Mouse (Mus musculus) midbrain, embryonic 12.5 days (tissue): ENCODE measurements around the gene Smc1b. TPM values are rescaled to one million over a fixed set of nuclear protein-coding genes. Genes with fewer than 3 reads are reported as not detected.

Experiments
- ATAC-seq: fragments of 200-750 bp; cut with Nextera tagmentation; 2 replicates; pipeline ENCODE4 v1.8.0; 2017; ENCODE audit warnings: low read depth, moderate TSS enrichment, moderate library complexity; ENCODE audit not compliant: low FRiP score
- H3K27ac ChIP-seq: fragments of 300-500 bp; sonication (generic); replicated peaks from 2 replicates; pipeline ENCODE4 v1.5.1; 2016; ENCODE audit warnings: mild to moderate bottlenecking
- H3K27me3 ChIP-seq: fragments of 300-500 bp; sonication (generic); 2 replicates; pipeline ENCODE4 v1.6.1; 2016; ENCODE audit warnings: mild to moderate bottlenecking
- H3K36me3 ChIP-seq: fragments of 300-500 bp; sonication (generic); 2 replicates; pipeline ENCODE4 v1.6.1; 2016
- H3K4me1 ChIP-seq: fragments of 300-500 bp; sonication (generic); 2 replicates; pipeline ENCODE4 v1.6.1; 2016
- H3K4me2 ChIP-seq: fragments of 300-500 bp; sonication (generic); replicated peaks from 2 replicates; pipeline ENCODE4 v1.6.1; 2016; ENCODE audit warnings: mild to moderate bottlenecking, moderate library complexity
- H3K4me3 ChIP-seq: fragments of 300-500 bp; sonication (generic); 2 replicates; pipeline ENCODE4 v1.5.1; 2016; ENCODE audit warnings: mild to moderate bottlenecking
- H3K9ac ChIP-seq: fragments of 300-500 bp; sonication (generic); replicated peaks from 2 replicates; pipeline ENCODE4 v1.6.1; 2016; ENCODE audit warnings: mild to moderate bottlenecking, moderate library complexity
- H3K9me3 ChIP-seq: fragments of 300-500 bp; sonication (generic); 2 replicates; pipeline ENCODE4 v1.6.1; 2016; ENCODE audit warnings: mild to moderate bottlenecking
- WGBS: fragments of 180-500 bp; shearing (Covaris S2); methylation state at CpG from one replicate; pipeline ENCODE4 v1.1.7; 2016; 5-methylcytosine and 5-hydroxymethylcytosine counted together
- polyA plus RNA-seq: library from polyadenylated mRNA; unstranded; fragments of >200 nt; fragmentation: Nextera tagmentation; extraction: Ambion mirVana; gene quantifications from 2 replicates; pipeline ENCODE4 v1.2.1, GENCODE M21; 2016

The Smc1b gene
- 0.11 and 0.12 TPM in 2 replicates for polyA plus RNA-seq

DNA sequence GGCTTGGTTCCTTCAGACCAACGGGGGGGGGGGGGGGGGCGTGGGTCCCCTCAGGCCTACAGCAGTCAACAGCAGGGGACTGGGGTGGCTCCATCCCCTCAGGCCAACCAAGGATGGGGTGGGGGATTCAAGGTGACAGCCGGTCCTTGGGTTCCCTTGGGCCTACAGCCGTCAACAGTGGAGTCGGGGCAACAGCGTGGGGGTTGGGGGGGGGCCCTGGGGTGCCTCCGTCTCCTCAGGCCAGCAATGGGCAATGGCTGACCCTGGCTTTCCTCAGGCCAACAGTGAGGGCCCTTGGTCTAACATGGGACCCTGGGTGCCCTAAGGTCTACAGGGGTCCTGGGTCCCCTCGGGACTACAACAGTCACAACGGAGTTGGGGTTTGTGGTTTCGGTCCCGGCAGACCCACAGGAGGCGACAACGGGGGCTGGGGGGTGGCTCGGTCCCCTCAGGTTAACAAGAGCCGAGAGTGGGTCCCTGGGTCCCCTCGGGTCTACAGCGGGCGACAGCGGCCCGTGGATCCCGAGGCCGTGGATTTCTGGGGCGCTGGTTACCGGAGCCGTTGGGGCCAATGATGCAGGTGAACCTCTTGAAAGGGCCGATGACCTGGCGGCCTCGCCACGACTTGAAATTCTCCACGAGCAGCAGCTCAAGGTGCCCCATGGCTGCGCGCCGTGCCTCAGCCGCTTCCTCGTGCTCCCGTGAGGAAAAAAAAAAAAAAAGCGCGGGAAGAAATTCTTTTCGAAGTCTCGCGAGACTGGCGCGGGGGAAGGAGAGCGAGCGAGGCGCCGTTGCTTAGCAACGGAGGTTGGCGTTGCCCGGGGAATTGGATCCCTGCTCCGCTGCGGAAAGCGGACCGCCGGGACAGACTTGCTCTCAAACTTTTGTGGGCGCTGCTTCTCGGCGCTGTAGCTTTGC, at the start of gene Smc1b, which contains the start of gene Ribc2:
Smc1b (minus strand) TSS at position 690 of the 918 bp plus-strand sequence.
Ribc2 (plus strand) TSS at position 804 of the 918 bp plus-strand sequence.
- ATAC-seq = peak; percentile 38; the same call in 1 of the 2 replicates
- Histone ChIP-seq H3K4me3 (peak within 1 kb of the TSS; percentile 32), H3K27me3 (peaks cover 23% of the 10 kb centered on the region), H3K36me3 (no peaks in the 10 kb centered on the region), H3K27ac (no peak within 1 kb of the TSS), H3K9ac (no peak within 1 kb of the TSS), H3K4me2 (peak within 1 kb of the TSS; percentile 54), H3K9me3 (peaks cover 5% of the 10 kb centered on the region; the same call in 1 of the 2 replicates), H3K4me1 (peaks cover 9% of the 10 kb centered on the region; the same call in 1 of the 2 replicates)
- 34% methylated on average over 56 of the region's 58 CpGs for WGBS

- no peak overlapping the region for H3K27ac ChIP-seq
- no peaks in the 10 kb centered on the region for H3K4me1 ChIP-seq
- H3K9me3 ChIP-seq = no peaks in the 10 kb centered on the region
- ATAC-seq = no peak
- H3K4me3 ChIP-seq = no peak overlapping the region
- H3K9ac ChIP-seq = no peak overlapping the region
- 0 out of 2 replicates have a peak, but pooled peaks cover 3% of the 10 kb centered on the region for H3K27me3 ChIP-seq
- no peak overlapping the region for H3K4me2 ChIP-seq
- no peaks in the 10 kb centered on the region for H3K36me3 ChIP-seq
These were observed 48.6 kb upstream of the Smc1b start for GRCm38 (mm10) chr15:85180368-85180767.

- no peak overlapping the region for H3K4me2 ChIP-seq
- H3K9ac ChIP-seq = no peak overlapping the region
- WGBS = 77% methylated on average over 7 of the region's 7 CpGs
- no peaks in the 10 kb centered on the region for H3K36me3 ChIP-seq
- H3K4me1 ChIP-seq = no peaks in the 10 kb centered on the region
- no peak overlapping the region for H3K4me3 ChIP-seq
- no peak for ATAC-seq
- no peak overlapping the region for H3K27ac ChIP-seq
- H3K27me3 ChIP-seq = 0 out of 2 replicates have a peak, but pooled peaks cover 3% of the 10 kb centered on the region
- no peaks in the 10 kb centered on the region for H3K9me3 ChIP-seq
These were observed 47.9 kb upstream of the Smc1b start for GRCm38 (mm10) chr15:85179528-85180180.

DNA sequence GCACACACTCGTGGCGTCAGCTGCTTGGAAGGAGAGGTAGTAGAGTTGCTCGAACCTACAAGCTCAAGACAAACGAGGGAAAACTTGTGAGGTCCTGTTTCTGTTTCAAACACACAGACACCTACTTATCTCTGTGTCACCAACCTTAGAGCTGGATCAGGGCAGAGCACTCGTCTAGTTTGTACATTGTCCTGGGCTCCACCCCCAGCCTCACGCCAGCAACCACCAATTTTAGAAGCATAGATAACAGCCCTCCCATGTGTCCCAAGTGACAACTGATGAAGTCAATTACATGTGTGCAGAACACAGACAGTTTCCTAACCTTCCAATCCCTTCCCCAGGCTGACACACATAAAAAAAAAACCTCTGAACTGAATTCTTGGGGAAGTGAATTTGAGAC, 46.4 kb upstream of the Smc1b start:
- Histone ChIP-seq H3K4me2 (no peak overlapping the region), H3K4me3 (no peak overlapping the region), H3K36me3 (no peaks in the 10 kb centered on the region), H3K27ac (no peak overlapping the region), H3K9me3 (no peaks in the 10 kb centered on the region), H3K4me1 (no peaks in the 10 kb centered on the region), H3K27me3 (0 out of 2 replicates have a peak, but pooled peaks cover 3% of the 10 kb centered on the region), H3K9ac (no peak overlapping the region)
- 80% methylated on average over 6 of the region's 6 CpGs for WGBS
- no peak for ATAC-seq

DNA sequence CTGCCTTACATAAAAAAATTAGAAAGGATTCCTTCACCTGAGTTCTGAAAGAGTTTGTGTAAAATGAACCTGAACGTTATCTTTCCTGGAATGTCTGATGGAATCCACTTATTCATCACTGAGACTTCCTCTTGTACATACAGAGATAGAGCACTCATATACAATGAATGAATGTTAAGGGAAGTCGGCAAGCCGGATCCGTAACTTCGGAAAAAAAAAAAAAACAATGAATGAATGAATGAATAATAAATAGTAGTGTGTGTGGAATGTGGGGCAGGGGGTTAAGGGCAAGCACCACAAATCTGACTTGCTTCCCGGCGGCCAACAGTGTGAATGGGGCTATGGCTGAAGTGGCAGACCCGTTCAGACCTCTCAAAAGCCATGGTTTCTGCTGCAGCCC, 45.8 kb upstream of the Smc1b start:
- H3K4me1 ChIP-seq = no peaks in the 10 kb centered on the region
- H3K9me3 ChIP-seq = no peaks in the 10 kb centered on the region
- H3K27me3 ChIP-seq = 0 out of 2 replicates have a peak, but pooled peaks cover 3% of the 10 kb centered on the region
- H3K4me3 ChIP-seq = no peak overlapping the region
- ATAC-seq = no peak
- WGBS = 78% methylated on average over 8 of the region's 8 CpGs
- no peaks in the 10 kb centered on the region for H3K36me3 ChIP-seq
- no peak overlapping the region for H3K4me2 ChIP-seq
- no peak overlapping the region for H3K27ac ChIP-seq
- no peak overlapping the region for H3K9ac ChIP-seq

- 80% methylated on average over 10 of the region's 10 CpGs for WGBS
These were observed 42.3 kb upstream of the Smc1b start for GRCm38 (mm10) chr15:85174060-85174459.

GRCm38 (mm10) chr15:85173425-85173824, 41.7 kb upstream of the Smc1b start:
- Histone ChIP-seq H3K27me3 (0 out of 2 replicates have a peak, but pooled peaks cover 9% of the 10 kb centered on the region), H3K9ac (no peak overlapping the region), H3K4me3 (no peak overlapping the region), H3K4me1 (no peaks in the 10 kb centered on the region), H3K4me2 (no peak overlapping the region), H3K27ac (no peak overlapping the region), H3K36me3 (no peaks in the 10 kb centered on the region), H3K9me3 (no peaks in the 10 kb centered on the region)
- no peak for ATAC-seq
- 87% methylated on average over 8 of the region's 8 CpGs for WGBS

More at GRCm38 (mm10) chr15:85174060-85174459, 42.3 kb upstream of the Smc1b start:
- Histone ChIP-seq H3K4me1 (no peaks in the 10 kb centered on the region), H3K9me3 (no peaks in the 10 kb centered on the region), H3K4me3 (no peak overlapping the region), H3K27ac (no peak overlapping the region), H3K4me2 (no peak overlapping the region), H3K27me3 (0 out of 2 replicates have a peak, but pooled peaks cover 9% of the 10 kb centered on the region), H3K9ac (no peak overlapping the region), H3K36me3 (no peaks in the 10 kb centered on the region)
- ATAC-seq = no peak

DNA sequence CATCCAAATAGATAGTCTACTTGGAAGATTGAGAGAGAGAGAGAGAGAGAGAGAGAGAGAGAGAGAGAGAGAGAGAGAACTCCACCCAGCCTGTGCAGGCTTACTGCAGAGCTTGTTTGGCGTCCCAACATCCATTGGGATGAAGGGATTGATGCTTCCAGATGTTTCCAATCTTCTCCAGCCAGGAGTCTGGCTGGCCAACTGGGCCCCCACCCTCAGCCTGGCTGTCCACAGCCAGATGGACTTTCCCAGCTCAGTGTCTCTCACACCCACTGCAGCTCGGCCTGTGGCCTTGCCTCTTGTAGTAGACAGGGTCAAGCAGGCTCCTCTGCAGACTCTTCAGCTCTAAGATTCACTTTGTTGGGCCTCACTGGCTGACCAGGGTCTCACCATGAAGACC, 40.3 kb upstream of the Smc1b start:
- peaks cover 5% of the 10 kb centered on the region for H3K4me1 ChIP-seq
- H3K9me3 ChIP-seq = no peaks in the 10 kb centered on the region
- H3K4me2 ChIP-seq = no peak overlapping the region
- no peak overlapping the region for H3K9ac ChIP-seq
- ATAC-seq = no peak
- 86% methylated on average over 2 of the region's 2 CpGs for WGBS
- 0 out of 2 replicates have a peak, but pooled peaks cover 9% of the 10 kb centered on the region for H3K27me3 ChIP-seq
- no peak overlapping the region for H3K4me3 ChIP-seq
- no peak overlapping the region for H3K27ac ChIP-seq
- H3K36me3 ChIP-seq = no peaks in the 10 kb centered on the region

- H3K9me3 ChIP-seq = no peaks in the 10 kb centered on the region
- WGBS = 58% methylated on average over 12 of the region's 12 CpGs
- ATAC-seq = no peak
- H3K4me3 ChIP-seq = no peak overlapping the region
- peak overlapping the region; percentile 14; the same call in 1 of the 2 replicates for H3K4me2 ChIP-seq
- no peaks in the 10 kb centered on the region for H3K36me3 ChIP-seq
- H3K9ac ChIP-seq = no peak overlapping the region
- peaks cover 17% of the 10 kb centered on the region; the same call in 1 of the 2 replicates for H3K27me3 ChIP-seq
- peak overlapping the region; percentile 50; the same call in 1 of the 2 replicates for H3K27ac ChIP-seq
- peaks cover 15% of the 10 kb centered on the region for H3K4me1 ChIP-seq
These were observed 35.4 kb upstream of the Smc1b start for GRCm38 (mm10) chr15:85167086-85167679.

GRCm38 (mm10) chr15:85166433-85166933, 34.7 kb upstream of the Smc1b start:
- Histone ChIP-seq H3K27me3 (peaks cover 20% of the 10 kb centered on the region; the same call in 1 of the 2 replicates), H3K9me3 (no peaks in the 10 kb centered on the region), H3K4me3 (no peak overlapping the region), H3K9ac (peak overlapping the region; percentile 29; the same call in 1 of the 2 replicates), H3K4me1 (peaks cover 15% of the 10 kb centered on the region), H3K27ac (peak overlapping the region; percentile 50), H3K36me3 (no peaks in the 10 kb centered on the region), H3K4me2 (peak overlapping the region; percentile 14)
- ATAC-seq = peak; percentile 80
- WGBS = 22% methylated on average over 11 of the region's 11 CpGs
